In the genomic region with DNA sequence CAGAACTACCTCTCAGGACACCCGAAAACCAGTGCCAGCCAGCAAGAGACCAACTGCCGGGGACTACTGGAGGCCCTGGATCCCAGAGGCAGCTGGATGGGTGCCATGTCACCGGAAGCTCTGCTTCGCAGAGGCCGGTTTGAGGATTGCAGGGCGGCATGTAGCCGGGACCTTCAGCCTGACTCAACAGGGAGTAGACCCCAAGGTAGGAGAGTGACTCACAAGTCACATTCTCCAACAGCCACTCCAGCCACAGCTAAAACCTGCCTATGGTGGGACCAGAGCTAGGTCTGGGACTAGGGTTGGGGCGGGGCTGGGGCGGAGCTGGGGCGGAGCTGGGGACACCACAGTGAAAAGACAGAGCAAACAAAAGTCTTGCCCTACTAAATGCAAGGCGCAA, we compare ENCODE assay signal across 16 mouse cellular contexts. TPM values are rescaled to one million over a fixed set of nuclear protein-coding genes. Genes with fewer than 3 reads are reported as not detected.
DNase-seq lines count a peak whose midpoint lies in the region; ATAC-seq lines count a peak whose summit lies in the region.
"Had no signal": no experiment of that assay in that cellular context is flagged by ENCODE, and none has a peak within 500 bp of the region (broad histone marks: within the 10 kb centered on the region; RNA-seq: fewer than 3 reads in every experiment).

No protein-coding gene starts in this region.

- ATAC-seq in hindbrain, embryonic 16.5 days = no peak
- peak; percentile 65; the same call in 1 of the 2 replicates for ATAC-seq in lung, embryonic 16.5 days (ENCODE audit: low read depth)

- DNase-seq in hindbrain, embryonic 10.5 days (ENCODE audit: low spot score) = no peak
- no peak for DNase-seq in lung, postnatal 25 days (ENCODE audit: low spot score)
- DNase-seq in ES-CJ7 (ENCODE audit: low read depth, low spot score) = peak; percentile 62
- peak; percentile 31 for DNase-seq in c-Kit-positive CD71-positive TER-119-negative erythroid progenitor cells, embryonic 14.5 days (ENCODE audit: low read depth)
- DNase-seq in layer of hippocampus, adult 9-11 months = no peak
- no peak for DNase-seq in urinary bladder, postnatal 10 days (ENCODE audit: low spot score)
- DNase-seq: cerebellum, postnatal 36 days; heart, adult 18-20 months; lung, postnatal 4 days; thymus, postnatal 14 days had no signal

- H3K27me3 ChIP-seq in hindbrain, embryonic 10.5 days (ENCODE audit: insufficient read depth, poor library complexity, severe bottlenecking) = peaks cover 14% of the 10 kb centered on the region
- H3K27me3 ChIP-seq in hindbrain, embryonic 16.5 days (replicated peaks; ENCODE audit: control insufficient read depth, insufficient read depth, low read length) = peaks cover 9% of the 10 kb centered on the region
- no peaks in the 10 kb centered on the region for H3K27me3 ChIP-seq in lung, embryonic 16.5 days (ENCODE audit: control insufficient read depth, insufficient read depth, low read depth, low read length)
- H3K27me3 ChIP-seq: embryonic facial prominence, embryonic 12.5 days; limb, embryonic 15.5 days had no signal

- H3K4me1 ChIP-seq in hindbrain, embryonic 10.5 days (replicated peaks) = peaks cover 18% of the 10 kb centered on the region
- no peaks in the 10 kb centered on the region for H3K4me1 ChIP-seq in hindbrain, embryonic 16.5 days (ENCODE audit: control insufficient read depth, insufficient read depth, low read depth, low read length)
- H3K4me1 ChIP-seq in lung, embryonic 16.5 days (replicated peaks; ENCODE audit: control insufficient read depth, insufficient read depth, low read length) = 0 out of 2 replicates have a peak, but pooled peaks cover 2% of the 10 kb centered on the region
- H3K4me1 ChIP-seq: forebrain, embryonic 12.5 days; limb, embryonic 15.5 days had no signal

- WGBS in hindbrain, embryonic 10.5 days = 53% methylated on average over 11 of the region's 11 CpGs
- WGBS in hindbrain, embryonic 16.5 days = 44% methylated on average over 11 of the region's 11 CpGs
- WGBS in lung, embryonic 16.5 days = 34% methylated on average over 11 of the region's 11 CpGs

- no peaks in the 10 kb centered on the region for H3K9me3 ChIP-seq in hindbrain, embryonic 10.5 days
- no peaks in the 10 kb centered on the region for H3K9me3 ChIP-seq in hindbrain, embryonic 16.5 days (ENCODE audit: control insufficient read depth, low read length)
- H3K9me3 ChIP-seq in lung, embryonic 16.5 days (ENCODE audit: control insufficient read depth, low read length) = no peaks in the 10 kb centered on the region
- H3K9me3 ChIP-seq: embryonic facial prominence, embryonic 12.5 days; forebrain, embryonic 12.5 days; hindbrain, embryonic 15.5 days; limb, embryonic 15.5 days had no signal

- no peak overlapping the region for H3K9ac ChIP-seq in hindbrain, embryonic 16.5 days (ENCODE audit: low read depth, low read length)
- H3K9ac ChIP-seq in lung, embryonic 16.5 days (ENCODE audit: low read length) = no peak overlapping the region
- H3K9ac ChIP-seq: embryonic facial prominence, embryonic 12.5 days; forebrain, embryonic 12.5 days; hindbrain, embryonic 15.5 days; limb, embryonic 15.5 days had no signal

- no peak overlapping the region for H3K4me2 ChIP-seq in hindbrain, embryonic 16.5 days (ENCODE audit: low read length)
- no peak overlapping the region for H3K4me2 ChIP-seq in lung, embryonic 16.5 days (ENCODE audit: low read depth, low read length)
- H3K4me2 ChIP-seq: embryonic facial prominence, embryonic 12.5 days; forebrain, embryonic 12.5 days; hindbrain, embryonic 15.5 days; limb, embryonic 15.5 days had no signal

- no peak overlapping the region for H3K4me3 ChIP-seq in hindbrain, embryonic 10.5 days
- H3K4me3 ChIP-seq in hindbrain, embryonic 16.5 days (ENCODE audit: low read length) = no peak overlapping the region
- H3K4me3 ChIP-seq in lung, embryonic 16.5 days (ENCODE audit: low read length) = no peak overlapping the region
- H3K4me3 ChIP-seq: embryonic facial prominence, embryonic 12.5 days; forebrain, embryonic 12.5 days; hindbrain, embryonic 15.5 days; limb, embryonic 15.5 days had no signal

- peak overlapping the region; percentile 1; the same call in 1 of the 2 replicates for H3K27ac ChIP-seq in hindbrain, embryonic 10.5 days
- no peak overlapping the region for H3K27ac ChIP-seq in hindbrain, embryonic 16.5 days (ENCODE audit: low read depth, low read length)
- H3K27ac ChIP-seq in lung, embryonic 16.5 days (ENCODE audit: low read length) = no peak overlapping the region
- H3K27ac ChIP-seq: embryonic facial prominence, embryonic 12.5 days; forebrain, embryonic 12.5 days; hindbrain, embryonic 15.5 days; limb, embryonic 15.5 days had no signal

- no peaks in the 10 kb centered on the region for H3K36me3 ChIP-seq in hindbrain, embryonic 10.5 days
- H3K36me3 ChIP-seq in hindbrain, embryonic 16.5 days (ENCODE audit: control insufficient read depth, insufficient read depth, low read length) = no peaks in the 10 kb centered on the region
- H3K36me3 ChIP-seq in lung, embryonic 16.5 days (ENCODE audit: control insufficient read depth, insufficient read depth, low read length) = no peaks in the 10 kb centered on the region
- H3K36me3 ChIP-seq: embryonic facial prominence, embryonic 12.5 days; forebrain, embryonic 12.5 days; hindbrain, embryonic 15.5 days; limb, embryonic 15.5 days had no signal

RNA-seq across cellular contexts. Expression of a gene that starts 2.1 kb away (rescaled TPM):
- polyA plus RNA-seq in hindbrain, embryonic 10.5 days (2016; fragmentation: Nextera tagmentation; extraction: Ambion mirVana) = 0.65 and 0.68 TPM in 2 replicates
- 2.0 and 2.3 TPM in 2 replicates for polyA plus RNA-seq in hindbrain, embryonic 16.5 days (2015; fragmentation: Nextera tagmentation; extraction: Ambion mirVana)
- 0.19 and 0.21 TPM in 2 replicates for polyA plus RNA-seq in lung, embryonic 16.5 days (2015; fragmentation: Nextera tagmentation; extraction: Ambion mirVana)

RNA-seq across cellular contexts. Expression of a gene that starts 30.0 kb away (rescaled TPM):
- polyA plus RNA-seq in hindbrain, embryonic 10.5 days (2016; fragmentation: Nextera tagmentation; extraction: Ambion mirVana) = 0.31 and 0.68 TPM in 2 replicates
- polyA plus RNA-seq in hindbrain, embryonic 16.5 days (2015; fragmentation: Nextera tagmentation; extraction: Ambion mirVana) = 0.70 and 0.93 TPM in 2 replicates
- 0.15 and 0.35 TPM in 2 replicates for polyA plus RNA-seq in lung, embryonic 16.5 days (2015; fragmentation: Nextera tagmentation; extraction: Ambion mirVana)

RNA-seq across cellular contexts. Expression of a gene that starts 59.5 kb away (rescaled TPM):
- polyA plus RNA-seq in hindbrain, embryonic 10.5 days (2016; fragmentation: Nextera tagmentation; extraction: Ambion mirVana) = 47.4 and 51.5 TPM in 2 replicates
- polyA plus RNA-seq in hindbrain, embryonic 16.5 days (2015; fragmentation: Nextera tagmentation; extraction: Ambion mirVana) = 67.8 and 80.1 TPM in 2 replicates
- 31.4 and 34.6 TPM in 2 replicates for polyA plus RNA-seq in lung, embryonic 16.5 days (2015; fragmentation: Nextera tagmentation; extraction: Ambion mirVana)

Comparison
In these comparisons a context has a peak if more than half of its experiments do, and no peak if none do; other contexts are left out.
1. DNase-seq: peak in ES-CJ7 (single experiment) and c-Kit-positive CD71-positive TER-119-negative erythroid progenitor cells, embryonic 14.5 days (single experiment); none in hindbrain, embryonic 10.5 days (single experiment), lung, postnatal 25 days (single experiment), layer of hippocampus, adult 9-11 months (single experiment) and urinary bladder, postnatal 10 days (single experiment).